Mouse (Mus musculus): ENCODE measurements around the gene Zfr.

Zfr gene

GRCm38 (mm10) chr15:12217849-12218248 lies 100.2 kb downstream of the Zfr start:
- DNase-seq: no peak

- no peak for DNase-seq
These were observed 101.2 kb downstream of the Zfr start for GRCm38 (mm10) chr15:12218583-12219382.

- no peak for DNase-seq
These were observed 103.5 kb downstream of the Zfr start for GRCm38 (mm10) chr15:12221131-12221530.

GRCm38 (mm10) chr15:12222564-12223302 lies 105.1 kb downstream of the Zfr start:
- no peak for DNase-seq

GRCm38 (mm10) chr15:12223393-12223792 lies 105.8 kb downstream of the Zfr start:
- DNase-seq: no peak

GRCm38 (mm10) chr15:12224239-12224638 lies 106.6 kb downstream of the Zfr start:
- no peak for DNase-seq

GRCm38 (mm10) chr15:12225062-12225461 lies 107.4 kb downstream of the Zfr start:
- no peak for DNase-seq

- DNase-seq: no peak
These were observed 109.3 kb downstream of the Zfr start for GRCm38 (mm10) chr15:12226908-12227307.

GRCm38 (mm10) chr15:12227355-12227754 lies 109.7 kb downstream of the Zfr start:
- no peak for DNase-seq

- no peak for DNase-seq
These were observed 112.1 kb downstream of the Zfr start for GRCm38 (mm10) chr15:12229603-12230242.

GRCm38 (mm10) chr15:12230243-12230935 lies 112.8 kb downstream of the Zfr start:
- no peak for DNase-seq

- DNase-seq: no peak
These were observed 113.8 kb downstream of the Zfr start for GRCm38 (mm10) chr15:12231462-12231861.

GRCm38 (mm10) chr15:12232429-12232828 lies 114.8 kb downstream of the Zfr start:
- DNase-seq: no peak

- DNase-seq: no peak
These were observed 115.4 kb downstream of the Zfr start for GRCm38 (mm10) chr15:12233021-12233420.

Measured in cerebellum, adult 11-12 months (tissue).